Mouse (Mus musculus) brain, embryonic 14.5 days (tissue): ENCODE measurements at regions not wholly inside any gene's neighbourhood (a gene's known extent, or its start where the extent isn't known, plus 50 kb on each side); places are given as distances from the start of the nearest gene placed in this dataset.
A peak's percentile ranks its signal among the peaks of the same experiment; 100 is the strongest.

Source experiments
- DNase-seq: peaks from one replicate; pipeline ENCODE4 v3.0.0-alpha.2; 2011; ENCODE audit warnings: low read depth
- CTCF ChIP-seq: fragments of 200-500 bp; IDR thresholded peaks from 2 replicates; pipeline ENCODE4 v1.5.1; 2012; ENCODE audit warnings: inconsistent platforms, mild to moderate bottlenecking, moderate library complexity, borderline replicate concordance; ENCODE audit not compliant: insufficient read depth, insufficient read length; ENCODE audit errors: extremely low read depth
- POLR2A ChIP-seq: fragments of 200-500 bp; IDR thresholded peaks from 2 replicates; pipeline ENCODE4 v1.6.1; 2012; ENCODE audit warnings: mild to moderate bottlenecking, inconsistent platforms, borderline replicate concordance; ENCODE audit not compliant: poor library complexity, insufficient read depth, insufficient read length, severe bottlenecking; ENCODE audit errors: extremely low read depth

- TF ChIP-seq POLR2A (no peak), CTCF (no peak)
- no peak for DNase-seq
These were observed 135.9 kb upstream of the Tsc22d1 start for GRCm38 (mm10) chr14:76278751-76279450.

- no peak for DNase-seq
- no peak for TF ChIP-seq CTCF
- no peak for TF ChIP-seq POLR2A
These were observed 135.2 kb upstream of the Tsc22d1 start for GRCm38 (mm10) chr14:76279561-76279960.

- TF ChIP-seq POLR2A (no peak), CTCF (no peak)
- DNase-seq, result peak; percentile 37
These were observed 132.9 kb upstream of the Tsc22d1 start for GRCm38 (mm10) chr14:76281867-76282266.

- no peak for DNase-seq
- TF ChIP-seq POLR2A (no peak), CTCF (no peak)
These were observed 127.0 kb upstream of the Tsc22d1 start for GRCm38 (mm10) chr14:76287768-76288167.

- DNase-seq, result peak; percentile 23
- TF ChIP-seq POLR2A, result no peak
- no peak for TF ChIP-seq CTCF
These were observed 124.3 kb upstream of the Tsc22d1 start for GRCm38 (mm10) chr14:76290401-76291018.

GRCm38 (mm10) chr14:76292211-76292610, 122.5 kb upstream of the Tsc22d1 start:
- TF ChIP-seq POLR2A (no peak), CTCF (no peak)
- no peak for DNase-seq

GRCm38 (mm10) chr14:76295411-76296169, 119.2 kb upstream of the Tsc22d1 start:
- no peak for DNase-seq
- TF ChIP-seq CTCF (no peak), POLR2A (no peak)

- no peak for DNase-seq
- TF ChIP-seq CTCF (no peak), POLR2A (no peak)
These were observed 116.9 kb upstream of the Tsc22d1 start for GRCm38 (mm10) chr14:76297864-76298263.

GRCm38 (mm10) chr14:76302322-76302991, 112.3 kb upstream of the Tsc22d1 start:
- TF ChIP-seq POLR2A, result no peak
- no peak for TF ChIP-seq CTCF
- no peak for DNase-seq

- TF ChIP-seq POLR2A, result no peak
- no peak for TF ChIP-seq CTCF
- DNase-seq, result no peak
These were observed 107.2 kb upstream of the Tsc22d1 start for GRCm38 (mm10) chr14:76307603-76308002.

GRCm38 (mm10) chr14:76308188-76308812, 106.5 kb upstream of the Tsc22d1 start:
- TF ChIP-seq POLR2A (no peak), CTCF (no peak)
- DNase-seq, result peak; percentile 85

- TF ChIP-seq POLR2A (no peak), CTCF (no peak)
- no peak for DNase-seq
These were observed 105.2 kb upstream of the Tsc22d1 start for GRCm38 (mm10) chr14:76309606-76310005.
